In genomic region chr12:40898414-40899027, GRCm38 (mm10) we compare ENCODE assay signal across 9 mouse cellular contexts.
A peak's percentile ranks its signal among the peaks of the same experiment; 100 is the strongest.
DNase-seq lines count a peak whose midpoint lies in the region; TF ChIP-seq lines count a peak whose summit lies in the region.
"Had no signal": no experiment of that assay in that cellular context is flagged by ENCODE, and none has a peak within 500 bp of the region (broad histone marks: within the 10 kb centered on the region; RNA-seq: fewer than 3 reads in every experiment).

No protein-coding gene starts in this region.

- peak; percentile 4 for DNase-seq in kidney, adult 11 months
- no peak for DNase-seq in kidney, adult 18-20 months
- peak; percentile 88 for DNase-seq in brain, embryonic 14.5 days (ENCODE audit: low read depth)
- peak; percentile 33 for DNase-seq in embryo, embryonic 9.5 days (ENCODE audit: extremely low spot score)
- DNase-seq in mesoderm, embryonic 11.5 days (ENCODE audit: low read depth, low spot score): peak; percentile 81
- no peak for DNase-seq in spleen, adult 12 weeks (ENCODE audit: low spot score)
- no peak for DNase-seq in lung, postnatal 14 days
- DNase-seq in layer of hippocampus, adult 18-20 months (ENCODE audit: low spot score in 2 of 2): no peak
- DNase-seq: adrenal gland, postnatal 36 days had no signal

- TF ChIP-seq POLR2A in brain, embryonic 14.5 days (IDR thresholded peaks at IDR 0.05; ENCODE audit: borderline replicate concordance, extremely low read depth, insufficient read depth, insufficient read length, poor library complexity, severe bottlenecking): no peak

- TF ChIP-seq CTCF in brain, embryonic 14.5 days (IDR thresholded peaks at IDR 0.05; ENCODE audit: borderline replicate concordance, extremely low read depth, insufficient read depth, insufficient read length): no peak

Comparison
In these comparisons a context has a peak if more than half of its experiments do, and no peak if none do; other contexts are left out.
1. DNase-seq: peak in kidney, adult 11 months (single experiment), brain, embryonic 14.5 days (single experiment), embryo, embryonic 9.5 days (single experiment) and mesoderm, embryonic 11.5 days (single experiment); none in kidney, adult 18-20 months (single experiment), spleen, adult 12 weeks (single experiment), lung, postnatal 14 days (single experiment) and layer of hippocampus, adult 18-20 months (0 of 2).